Mouse (Mus musculus): ENCODE measurements around the gene Atg5.

Gene Atg5

GRCm38 (mm10) chr10:44390286-44390685 is 122.1 kb downstream of the Atg5 start:
- DNase-seq (ENCODE audit: extremely low spot score) = no peak

- DNase-seq (ENCODE audit: extremely low spot score) = no peak
These were observed 123.5 kb downstream of the Atg5 start for GRCm38 (mm10) chr10:44391509-44392290.

GRCm38 (mm10) chr10:44392855-44393254 is 124.7 kb downstream of the Atg5 start:
- DNase-seq (ENCODE audit: extremely low spot score) = no peak

- no peak for DNase-seq (ENCODE audit: extremely low spot score)
These were observed 132.0 kb downstream of the Atg5 start for GRCm38 (mm10) chr10:44400119-44400518.

GRCm38 (mm10) chr10:44400602-44401001 is 132.4 kb downstream of the Atg5 start:
- no peak for DNase-seq (ENCODE audit: extremely low spot score)

- no peak for DNase-seq (ENCODE audit: extremely low spot score)
These were observed 133.4 kb downstream of the Atg5 start for GRCm38 (mm10) chr10:44401600-44401999.

- DNase-seq (ENCODE audit: extremely low spot score) = no peak
These were observed 135.3 kb downstream of the Atg5 start for GRCm38 (mm10) chr10:44403415-44403814.

- no peak for DNase-seq (ENCODE audit: extremely low spot score)
These were observed 140.9 kb downstream of the Atg5 start for GRCm38 (mm10) chr10:44409054-44409453.

- DNase-seq (ENCODE audit: extremely low spot score) = no peak
These were observed 141.8 kb downstream of the Atg5 start for GRCm38 (mm10) chr10:44409958-44410357.

Data from embryo, embryonic 9.5 days (tissue).